Mouse (Mus musculus) liver, embryonic 14.5 days (tissue): Measurements from ENCODE around the gene 1700042G07Rik.

Experiments
- CTCF ChIP-seq: IDR thresholded peaks from 2 replicates; pipeline ENCODE4 v1.5.1; 2016; ENCODE audit warnings: antibody characterized with exemption, low read depth, control low read depth
- EP300 ChIP-seq: IDR thresholded peaks from 2 replicates; pipeline ENCODE4 v1.6.1; 2016; ENCODE audit warnings: antibody characterized with exemption, low read depth

GRCm38 (mm10) chr4:116204422-116204821 is 31.2 kb downstream of the 1700042G07Rik start:
- TF ChIP-seq CTCF: no peak
- no peak for TF ChIP-seq EP300
